Mouse (Mus musculus) brain, adult 2 months (tissue): ENCODE measurements around the gene Tfdp2.

Experiments
- DNase-seq: peaks from one replicate; pipeline ENCODE4 v3.0.0; 2011; ENCODE audit warnings: low read depth, low spot score

Gene Tfdp2

GRCm38 (mm10) chr9:96369654-96370384, 173.7 kb downstream of the Tfdp2 start:
- no peak for DNase-seq

GRCm38 (mm10) chr9:96371075-96371474, 175.0 kb downstream of the Tfdp2 start:
- no peak for DNase-seq
